Mouse (Mus musculus) heart, postnatal 0 days (tissue): ENCODE results near the gene Atp2a1.

Experiments used
- CTCF ChIP-seq: IDR thresholded peaks from 2 replicates; pipeline ENCODE4 v1.5.1; 2016; ENCODE audit warnings: antibody characterized with exemption, control low read depth, low read depth
- EP300 ChIP-seq: IDR thresholded peaks from 2 replicates; pipeline ENCODE4 v1.6.1; 2016; ENCODE audit warnings: antibody characterized with exemption, low read depth

GRCm38 (mm10) chr7:126449991-126450390, 12.9 kb downstream of the Atp2a1 start:
- no peak for TF ChIP-seq EP300
- TF ChIP-seq CTCF: no peak
